Mouse (Mus musculus): ENCODE measurements around the gene Tenm2.

Gene Tenm2

GRCm38 (mm10) chr11:36698268-36698667 is 537.5 kb downstream of the Tenm2 start:
- DNase-seq (ENCODE audit: low read depth in 2 of 2, low spot score in 2 of 2) = no peak

DNA sequence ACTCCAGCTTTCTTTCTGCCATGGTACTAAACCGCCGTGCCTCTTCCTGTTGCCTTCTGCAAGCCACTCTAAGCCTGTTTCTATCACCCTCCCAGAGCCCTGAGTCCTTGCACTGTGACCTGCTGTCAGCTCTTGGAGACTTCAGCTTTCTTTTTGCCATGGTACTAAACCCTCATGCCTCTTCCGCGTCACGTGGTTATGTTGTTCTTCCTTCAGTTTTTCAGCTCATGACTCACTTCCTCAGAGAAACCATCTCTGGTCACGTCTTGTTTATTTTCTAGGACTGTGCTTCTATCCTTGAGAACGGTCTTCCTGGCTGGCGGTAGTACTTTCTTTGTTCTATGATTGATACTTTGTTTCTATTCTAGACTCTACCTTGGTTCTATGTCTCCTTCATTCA is 537.9 kb downstream of the Tenm2 start:
- DNase-seq (ENCODE audit: low read depth in 2 of 2, low spot score in 2 of 2) = no peak

- DNase-seq (ENCODE audit: low read depth in 2 of 2, low spot score in 2 of 2) = no peak
These were observed 538.6 kb downstream of the Tenm2 start for GRCm38 (mm10) chr11:36697021-36697639.

- DNase-seq (ENCODE audit: low read depth in 2 of 2, low spot score in 2 of 2) = no peak
These were observed 541.0 kb downstream of the Tenm2 start for GRCm38 (mm10) chr11:36694810-36695209.

GRCm38 (mm10) chr11:36692637-36693036 is 543.1 kb downstream of the Tenm2 start:
- DNase-seq (ENCODE audit: low read depth in 2 of 2, low spot score in 2 of 2) = no peak

DNA sequence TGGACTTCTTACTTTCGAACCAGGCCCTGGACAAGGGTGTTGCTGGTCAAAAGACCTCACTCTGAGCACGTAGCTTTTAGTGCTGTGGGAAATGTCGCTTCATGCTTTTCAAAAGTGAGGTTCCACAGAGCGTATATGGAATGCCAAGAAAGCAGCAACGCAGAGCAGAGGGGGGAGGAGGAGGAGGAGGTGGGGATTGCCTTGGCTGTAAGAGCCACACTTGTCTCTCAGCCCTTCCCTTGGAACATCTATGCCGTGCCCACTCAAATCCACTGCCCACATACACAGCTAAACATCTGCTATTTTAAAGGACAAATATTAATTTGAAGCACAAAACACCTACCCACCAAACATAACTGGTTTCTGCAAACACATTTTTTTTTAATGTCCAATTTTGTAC is 544.9 kb downstream of the Tenm2 start:
- no peak for DNase-seq (ENCODE audit: low read depth in 2 of 2, low spot score in 2 of 2)

GRCm38 (mm10) chr11:36686253-36686652 is 549.5 kb downstream of the Tenm2 start:
- no peak for DNase-seq (ENCODE audit: low read depth in 2 of 2, low spot score in 2 of 2)

DNA sequence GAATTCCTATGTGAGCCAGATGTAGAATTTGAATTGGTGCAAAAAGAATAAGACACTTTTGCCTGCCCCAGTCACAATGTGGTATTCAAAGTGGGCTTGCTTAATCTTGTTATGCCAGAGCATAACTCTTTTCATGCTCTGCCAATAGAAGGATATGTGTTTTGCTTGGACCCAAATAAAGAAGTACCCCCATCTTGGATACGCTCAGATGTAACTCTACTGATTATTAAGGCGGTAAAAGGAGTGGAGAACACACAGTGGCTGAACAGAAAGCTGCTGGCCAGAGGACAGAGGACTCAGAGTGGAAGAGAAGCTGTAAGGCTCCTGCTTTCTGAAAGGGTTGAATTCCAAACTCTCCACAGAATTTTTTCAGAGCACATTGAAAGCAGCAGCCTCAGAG is 556.4 kb downstream of the Tenm2 start:
- no peak for DNase-seq (ENCODE audit: low read depth in 2 of 2, low spot score in 2 of 2)

GRCm38 (mm10) chr11:36678542-36678941 is 557.2 kb downstream of the Tenm2 start:
- no peak for DNase-seq (ENCODE audit: low read depth in 2 of 2, low spot score in 2 of 2)

DNA sequence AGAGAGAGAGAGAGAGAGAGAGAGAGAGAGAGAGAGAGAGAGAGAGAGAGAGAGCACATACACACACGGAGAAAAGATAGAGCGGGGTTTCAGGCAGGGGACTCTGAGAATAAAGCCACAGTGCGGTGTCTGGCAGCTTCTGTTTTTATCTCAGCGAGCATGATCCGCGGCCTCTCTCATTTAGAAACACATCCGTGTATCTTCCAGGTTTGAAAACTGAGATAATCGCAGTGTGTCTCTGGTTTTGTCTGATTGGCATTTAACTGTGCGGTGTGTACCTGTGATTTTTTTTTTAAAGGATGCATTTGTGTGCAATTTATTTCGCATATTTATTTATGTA is 557.7 kb downstream of the Tenm2 start:
- DNase-seq (ENCODE audit: low read depth in 2 of 2, low spot score in 2 of 2) = no peak

DNA sequence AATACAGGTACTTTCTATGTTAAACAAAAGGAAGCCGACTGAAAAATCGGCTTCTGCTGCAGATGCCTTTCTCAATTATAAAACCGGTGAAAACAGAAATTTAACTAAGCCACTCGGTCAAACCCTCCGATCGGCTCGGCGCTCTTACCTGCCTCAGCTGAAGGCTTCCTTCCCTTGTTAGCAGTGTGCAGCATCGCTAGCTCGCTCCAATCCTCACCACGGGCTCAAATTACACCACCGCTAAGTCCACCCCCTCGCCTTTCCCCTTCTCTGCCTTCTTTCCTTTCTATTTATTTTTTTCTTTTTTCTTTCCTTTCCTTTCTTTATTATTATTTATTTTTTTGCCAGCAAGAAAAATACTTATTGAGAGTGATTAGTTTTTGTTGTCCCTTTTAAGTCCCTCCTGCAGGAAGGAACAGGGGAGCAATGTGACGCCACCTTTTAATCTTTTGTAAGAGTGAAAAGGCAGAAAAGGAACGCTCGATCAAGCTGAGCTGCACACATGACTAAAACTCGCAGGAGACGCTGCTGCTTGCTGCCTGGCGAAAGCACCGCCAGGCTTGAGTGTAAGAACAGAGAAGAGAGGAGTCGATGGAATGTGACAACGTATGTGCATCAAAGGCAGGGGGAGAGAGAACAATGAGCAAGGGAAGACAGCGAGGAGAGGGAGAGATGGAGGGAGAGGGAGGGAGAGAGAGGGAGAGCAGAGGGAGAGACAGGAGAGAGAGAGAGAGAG is 558.3 kb downstream of the Tenm2 start:
- no peak for DNase-seq (ENCODE audit: low read depth in 2 of 2, low spot score in 2 of 2)

DNA sequence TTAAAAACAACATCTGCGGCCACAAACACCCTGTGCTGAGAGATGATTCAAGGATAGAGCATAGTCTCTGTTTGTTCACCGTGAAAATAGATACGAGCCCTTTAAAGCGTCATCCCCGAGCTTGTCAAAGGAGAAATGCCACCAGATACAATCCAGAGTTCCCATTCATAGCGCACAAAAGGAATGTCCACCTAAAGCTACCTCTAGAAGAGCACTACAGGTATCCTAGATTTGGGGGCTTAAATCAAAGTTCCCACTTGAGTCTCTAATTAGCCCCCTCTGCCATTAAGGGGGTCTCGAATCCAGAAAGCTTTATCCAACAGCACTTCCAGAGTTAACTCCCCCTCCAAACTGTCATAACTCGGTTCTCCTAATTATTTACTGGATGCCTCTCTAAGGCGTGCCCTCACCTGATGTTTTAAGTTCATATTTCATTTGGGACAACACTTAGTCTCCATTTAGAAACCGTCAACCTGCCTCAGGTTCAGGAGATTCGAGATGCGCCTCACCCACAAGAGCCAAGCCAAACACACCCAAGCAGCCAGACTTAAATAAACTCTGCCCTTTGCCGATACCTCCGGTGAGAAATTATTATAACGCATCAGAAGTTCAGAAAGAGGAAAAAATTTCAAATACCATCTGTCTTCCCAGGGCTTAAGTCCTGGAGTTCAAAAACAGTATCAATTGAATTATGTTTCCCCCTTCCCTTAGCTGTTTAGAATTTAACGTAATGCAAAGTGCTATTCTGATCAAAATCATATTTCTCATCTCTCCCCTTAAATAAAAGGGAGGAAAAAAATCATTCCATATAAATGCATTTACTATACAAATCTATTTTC is 559.1 kb downstream of the Tenm2 start:
- no peak for DNase-seq (ENCODE audit: low read depth in 2 of 2, low spot score in 2 of 2)

DNA sequence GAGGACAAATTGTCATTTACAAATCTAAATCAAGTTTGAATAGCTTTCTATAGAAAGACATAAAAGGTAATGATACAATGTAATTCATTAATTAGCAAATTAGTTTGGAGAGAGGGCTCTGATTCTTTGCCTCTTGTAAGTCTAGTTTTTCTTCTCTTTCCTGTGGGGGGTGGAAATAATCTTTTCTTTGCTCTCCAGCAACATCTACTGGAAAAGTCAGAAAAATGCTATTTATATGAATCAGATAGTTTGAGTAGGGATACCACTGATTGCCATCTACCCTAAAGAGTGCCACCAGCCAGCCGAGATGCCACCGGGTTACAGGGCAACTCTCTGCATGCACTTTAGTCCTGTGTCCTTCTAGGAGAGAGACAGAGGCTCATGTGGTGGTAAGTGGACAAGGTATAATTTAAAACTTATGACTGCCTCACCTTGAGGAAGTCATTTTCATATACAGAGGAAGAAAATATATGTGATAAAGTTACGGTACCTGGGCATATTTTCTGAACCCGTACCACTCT is 560.8 kb downstream of the Tenm2 start:
- no peak for DNase-seq (ENCODE audit: low read depth in 2 of 2, low spot score in 2 of 2)

- no peak for DNase-seq (ENCODE audit: low read depth in 2 of 2, low spot score in 2 of 2)
These were observed 561.6 kb downstream of the Tenm2 start for GRCm38 (mm10) chr11:36674141-36674540.

GRCm38 (mm10) chr11:36671196-36671595 is 564.6 kb downstream of the Tenm2 start:
- no peak for DNase-seq (ENCODE audit: low read depth in 2 of 2, low spot score in 2 of 2)

- DNase-seq (ENCODE audit: low read depth in 2 of 2, low spot score in 2 of 2) = no peak
These were observed 571.7 kb downstream of the Tenm2 start for GRCm38 (mm10) chr11:36664026-36664425.

GRCm38 (mm10) chr11:36663571-36663970 is 572.2 kb downstream of the Tenm2 start:
- DNase-seq (ENCODE audit: low read depth in 2 of 2, low spot score in 2 of 2) = no peak

DNA sequence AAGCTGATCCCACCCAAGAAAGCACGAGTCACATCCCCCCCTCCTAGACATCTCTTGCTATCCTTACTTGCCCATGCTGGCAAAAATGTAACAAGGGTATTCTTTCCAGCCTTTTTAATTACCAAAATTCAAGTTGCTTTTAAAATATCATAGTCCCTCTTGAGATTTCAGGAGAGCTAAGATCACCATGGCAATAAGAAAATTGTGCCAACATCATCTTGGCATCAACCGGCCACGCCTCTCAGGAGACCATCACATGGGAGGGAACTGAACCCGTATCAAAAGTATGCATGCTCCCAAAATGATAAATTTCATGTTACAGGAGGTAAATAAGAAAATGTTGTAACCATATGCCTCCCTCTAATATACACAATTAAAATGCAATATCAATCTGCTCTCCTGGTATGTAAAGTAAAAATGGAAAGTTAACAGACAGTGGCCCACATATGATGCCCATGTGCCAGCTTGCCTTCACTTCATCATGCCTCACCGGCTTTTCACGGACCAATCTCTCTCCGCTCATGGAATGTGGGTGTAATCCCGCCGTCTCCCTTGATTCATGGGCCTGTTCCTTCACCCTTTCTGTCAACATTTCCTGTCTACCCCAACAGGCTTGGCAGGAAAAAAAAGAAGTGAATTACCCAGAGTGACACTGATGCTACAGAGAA is 582.0 kb downstream of the Tenm2 start:
- no peak for DNase-seq (ENCODE audit: low read depth in 2 of 2, low spot score in 2 of 2)

DNA sequence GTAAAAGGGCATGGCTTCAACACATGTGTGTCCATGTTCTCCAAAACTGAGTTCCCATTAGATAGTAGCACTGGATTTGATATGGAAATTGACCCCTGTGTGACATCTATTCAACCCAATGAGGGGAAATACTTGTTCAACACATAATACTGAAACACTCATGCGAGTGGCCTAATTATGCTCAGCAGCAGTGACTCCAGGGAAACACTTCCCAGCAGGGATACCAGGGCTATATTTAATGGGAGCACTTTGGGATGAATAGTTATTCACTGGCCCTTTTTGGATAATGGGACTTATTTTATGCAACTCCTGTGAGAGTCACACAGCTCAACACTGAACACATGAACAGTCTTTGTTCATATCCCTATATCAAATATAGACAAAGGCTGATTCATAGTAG is 588.6 kb downstream of the Tenm2 start:
- DNase-seq (ENCODE audit: low read depth in 2 of 2, low spot score in 2 of 2) = no peak

GRCm38 (mm10) chr11:36635082-36635481 is 600.7 kb downstream of the Tenm2 start:
- no peak for DNase-seq (ENCODE audit: low read depth in 2 of 2, low spot score in 2 of 2)

- DNase-seq (ENCODE audit: low read depth in 2 of 2, low spot score in 2 of 2) = no peak
These were observed 603.6 kb downstream of the Tenm2 start for GRCm38 (mm10) chr11:36632201-36632600.

Data from CD8-positive naive resting alpha-beta T cell, adult 2 months (primary cell).